Mouse (Mus musculus) embryonic stem cell, embryonic (primary cell): ENCODE results near the gene Vmn1r114.
"Not testable (repeated sequence)": the region's sequence is repeated elsewhere in the genome, so short reads cannot be mapped to it uniquely, and the experiment has no call there.

ENCODE experiments used
- CTCF ChIA-PET, 4 experiments: fragments of 300-600 bp in 2 of 4; fragments of 350-600 bp in 2 of 4; sonication (Branson Sonifier 250); formaldehyde crosslinking; loops; one replicate each; lab custom pipeline; 2022; ENCODE audit warnings: inconsistent platforms in 2 of 4; lab: Charles Lee
- POLR2A ChIA-PET, 4 experiments: fragments of 300-600 bp in 2 of 4; fragments of 350-600 bp in 2 of 4; sonication (Branson Sonifier 250); formaldehyde crosslinking; loops; one replicate each; lab custom pipeline; 2022; ENCODE audit warnings: antibody characterized with exemption in 4 of 4, inconsistent platforms in 1 of 4; lab: Charles Lee

Vmn1r114 gene

GRCm38 (mm10) chr7:20812086-20812485, at the start of gene Vmn1r114:
Vmn1r114 (minus strand) TSS chr7:20812186.
- CTCF ChIA-PET, POLR2A ChIA-PET: not testable (repeated sequence)

GRCm38 (mm10) chr7:20844885-20845284, 32.9 kb upstream of the Vmn1r114 start, which contains the start of gene Vmn1r115:
Vmn1r115 (minus strand) TSS chr7:20844985.
- CTCF ChIA-PET, POLR2A ChIA-PET: not testable (repeated sequence)

- CTCF ChIA-PET, POLR2A ChIA-PET: not testable (repeated sequence)
These were observed 25.0 kb downstream of the Vmn1r114 start, which contains the start of gene Vmn1r113 for GRCm38 (mm10) chr7:20786985-20787384. Vmn1r113 (plus strand) TSS chr7:20787285.

GRCm38 (mm10) chr7:20770885-20771284, 41.1 kb downstream of the Vmn1r114 start, which contains the start of gene Vmn1r112:
Vmn1r112 (plus strand) TSS chr7:20771185.
- CTCF ChIA-PET, POLR2A ChIA-PET: not testable (repeated sequence)
